Mouse (Mus musculus): Measurements from ENCODE around the gene Large1.

- TF ChIP-seq CTCF (IDR thresholded peaks at IDR 0.05; ENCODE audit: insufficient read depth, low read length) = peak; percentile 16; the same call in 1 of the 2 replicates
- no peak for TF ChIP-seq POLR2A (IDR thresholded peaks at IDR 0.05; ENCODE audit: borderline replicate concordance, extremely low read depth, low read depth, low read length)
Observed at GRCm38 (mm10) chr8:73350366-73350765, 3.0 kb downstream of the Large1 start.
